Mouse (Mus musculus) MEL (cell line): ENCODE measurements around the gene Bri3bp.
"Not testable (repeated sequence)": the region's sequence is repeated elsewhere in the genome, so short reads cannot be mapped to it uniquely, and the experiment has no call there.

ENCODE experiments used
- CTCF ChIP-seq, 3 experiments: IDR thresholded peaks in 2 of 3; conservative IDR thresholded peaks in 1 of 3; 2 replicates each; pipeline ENCODE4 v1.5.1; 2011 to 2012; ENCODE audit warnings: low read length in 3 of 3, low read depth in 2 of 3, mild to moderate bottlenecking in 2 of 3, improper control_type of control experiment in 1 of 3, inconsistent platforms in 1 of 3, mixed read lengths in 1 of 3, moderate library complexity in 1 of 3; ENCODE audit not compliant: control insufficient read depth in 1 of 3, insufficient read depth in 1 of 3, poor library complexity in 1 of 3, severe bottlenecking in 1 of 3
- ELF1 ChIP-seq: IDR thresholded peaks from 2 replicates; pipeline ENCODE4 v1.6.1; 2014; ENCODE audit warnings: low read depth, mild to moderate bottlenecking, inconsistent platforms, low read length, improper control_type of control experiment, moderate library complexity
- GABPA ChIP-seq: IDR thresholded peaks from 2 replicates; pipeline ENCODE4 v1.6.1; 2012; ENCODE audit warnings: low read depth, mild to moderate bottlenecking, inconsistent platforms, low read length, improper control_type of control experiment, moderate library complexity
- GATA1 ChIP-seq: IDR thresholded peaks from 2 replicates; pipeline ENCODE4 v1.6.1; 2011; ENCODE audit warnings: low read depth, low read length, improper control_type of control experiment
- MXI1 ChIP-seq: IDR thresholded peaks from 2 replicates; pipeline ENCODE4 v1.6.1; 2011; ENCODE audit warnings: mild to moderate bottlenecking, low read depth, low read length, improper control_type of control experiment
- MYC ChIP-seq: IDR thresholded peaks from 2 replicates; pipeline ENCODE4 v1.6.1; 2011; ENCODE audit warnings: low read depth, mild to moderate bottlenecking, low read length, improper control_type of control experiment, moderate library complexity
- NRF1 ChIP-seq: IDR thresholded peaks from 2 replicates; pipeline ENCODE4 v1.6.1; 2014; ENCODE audit warnings: low read depth, mild to moderate bottlenecking, inconsistent platforms, low read length, improper control_type of control experiment, moderate library complexity; ENCODE audit not compliant: poor library complexity, insufficient read depth, severe bottlenecking
- POLR2A ChIP-seq, 2 experiments: IDR thresholded peaks; 2 replicates each; pipeline ENCODE4 v1.6.1; 2011 to 2012; ENCODE audit warnings: low read length in 2 of 2, mild to moderate bottlenecking in 2 of 2, control low read depth in 1 of 2, improper control_type of control experiment in 1 of 2, low read depth in 1 of 2, moderate library complexity in 1 of 2; ENCODE audit not compliant: control insufficient read depth in 1 of 2, insufficient read depth in 1 of 2, poor library complexity in 1 of 2
- SIN3A ChIP-seq: IDR thresholded peaks from 2 replicates; pipeline ENCODE4 v1.6.1; 2012; ENCODE audit warnings: low read length, improper control_type of control experiment, inconsistent platforms
- UBTF ChIP-seq: IDR thresholded peaks from 2 replicates; pipeline ENCODE4 v1.6.1; 2012; ENCODE audit warnings: low read depth, mild to moderate bottlenecking, inconsistent platforms, low read length, improper control_type of control experiment, moderate library complexity, borderline replicate concordance; ENCODE audit not compliant: insufficient read depth
- ZC3H11A ChIP-seq: IDR thresholded peaks from 2 replicates; pipeline ENCODE4 v1.6.1; 2012; ENCODE audit warnings: low read depth, mild to moderate bottlenecking, inconsistent platforms, low read length, improper control_type of control experiment

GRCm38 (mm10) chr5:125432324-125432723 lies 9.0 kb upstream of the Bri3bp start:
- not testable (repeated sequence) for TF ChIP-seq ELF1; NRF1; CTCF (IDR thresholded peaks at IDR 0.05 in 2 of 3, conservative IDR thresholded peaks at IDR 0.05 in 1 of 3; ENCODE audit: control insufficient read depth in 1 of 3, insufficient read depth in 1 of 3, low read depth in 2 of 3, low read length in 3 of 3, poor library complexity in 1 of 3, severe bottlenecking in 1 of 3); MXI1; UBTF; ZC3H11A; GATA1; POLR2A (IDR thresholded peaks at IDR 0.05; ENCODE audit: control insufficient read depth in 1 of 2, insufficient read depth in 1 of 2, low read depth in 1 of 2, low read length in 2 of 2, poor library complexity in 1 of 2); GABPA; MYC; SIN3A
